Mouse (Mus musculus) layer of hippocampus, adult 9-10 months (tissue): ENCODE data around the gene Ppp1r1b.
A peak's percentile ranks its signal among the peaks of the same experiment; 100 is the strongest.

Source experiments
- DNase-seq: peaks from one replicate; pipeline ENCODE4 v3.0.0; 2022; ENCODE audit warnings: low spot score

Gene Ppp1r1b

GRCm38 (mm10) chr11:98328371-98329069, 19.7 kb upstream of the Ppp1r1b start:
- no peak for DNase-seq

DNA sequence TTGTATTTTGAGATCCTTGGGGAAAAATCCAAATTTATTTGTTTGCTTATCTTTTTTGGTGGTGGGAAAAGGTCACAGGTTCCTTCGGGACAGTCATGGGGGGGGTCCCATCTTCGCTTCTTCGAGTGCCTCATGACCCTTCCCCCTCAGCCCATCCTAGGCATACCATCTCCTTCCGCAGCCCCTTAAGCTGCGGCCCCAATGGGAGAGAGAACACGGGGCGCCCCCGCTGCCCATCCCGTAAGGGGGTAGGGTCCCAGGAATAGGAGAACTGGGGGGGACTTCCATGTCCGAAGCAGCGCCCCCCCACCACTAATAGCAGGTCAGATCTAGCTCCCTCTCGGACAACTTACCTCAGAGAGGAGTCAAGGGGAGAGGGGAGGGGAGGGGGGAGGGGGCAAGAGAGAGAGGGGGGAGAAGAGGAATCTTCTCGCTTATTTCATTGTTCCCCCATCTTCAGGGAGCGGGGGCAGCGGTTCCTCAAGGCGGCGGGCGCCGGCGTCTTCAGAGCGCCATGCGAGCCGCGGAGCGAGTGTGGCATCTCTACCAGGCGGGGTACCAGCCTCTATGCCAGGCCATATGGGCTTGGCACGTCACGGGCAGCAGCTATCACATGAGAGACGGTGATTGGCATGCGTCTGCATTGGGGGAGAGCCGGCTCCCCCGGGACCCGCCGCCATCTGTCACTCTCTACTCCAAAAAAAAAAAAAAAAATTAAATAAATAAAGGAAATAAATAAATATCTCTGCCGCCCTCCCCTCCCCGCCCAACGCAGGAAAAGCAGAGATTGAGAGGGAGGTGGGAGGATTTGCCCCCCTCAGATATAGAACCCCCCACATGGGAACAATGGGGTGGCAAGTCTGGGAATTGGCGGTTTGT, 18.9 kb upstream of the Ppp1r1b start, which contains the start of gene Neurod2:
Neurod2 (minus strand) TSS at position 568 of the 879 bp plus-strand sequence.
- DNase-seq = no peak

- DNase-seq = no peak
These were observed 18.1 kb upstream of the Ppp1r1b start for GRCm38 (mm10) chr11:98329960-98330744.

- DNase-seq = no peak
These were observed 17.4 kb upstream of the Ppp1r1b start for GRCm38 (mm10) chr11:98330745-98331204.

DNA sequence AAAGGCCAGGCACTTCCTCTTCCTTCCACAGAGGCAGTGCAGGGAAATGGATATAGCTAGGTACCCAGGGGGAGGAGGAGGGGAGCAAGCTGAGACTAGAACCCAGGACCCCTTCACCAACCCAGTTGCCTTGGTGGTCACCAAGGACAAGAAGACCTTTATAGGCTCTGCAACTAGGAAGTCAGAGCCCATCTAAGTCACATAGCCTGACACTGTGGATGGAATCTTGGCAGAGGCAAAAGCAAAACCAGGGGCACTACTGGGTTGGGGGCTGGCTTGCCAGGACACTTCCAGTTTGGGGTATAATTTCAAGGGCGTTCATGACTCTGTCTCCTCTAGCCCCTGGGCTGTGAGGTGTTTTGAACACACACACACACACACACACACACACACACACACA, 16.8 kb upstream of the Ppp1r1b start:
- no peak for DNase-seq

DNA sequence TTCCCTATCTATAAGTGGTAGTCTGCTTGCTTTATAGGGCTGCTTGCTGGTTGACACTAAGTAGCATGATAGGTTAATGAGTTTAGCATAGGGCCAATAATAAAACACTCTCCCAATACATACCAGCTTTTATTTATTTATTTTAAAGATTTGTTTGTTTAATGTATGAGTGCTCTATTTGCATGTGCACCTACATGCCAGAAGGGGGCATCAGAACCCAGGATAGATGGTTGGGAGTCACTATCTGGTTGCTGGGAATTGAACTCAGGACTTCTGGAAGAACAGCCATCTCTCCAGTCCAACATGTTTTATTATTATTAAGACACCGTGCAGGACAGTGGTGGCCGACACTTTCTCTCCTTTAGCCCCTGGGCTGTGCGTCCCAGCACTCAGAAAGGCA, 16.0 kb upstream of the Ppp1r1b start:
- no peak for DNase-seq

DNA sequence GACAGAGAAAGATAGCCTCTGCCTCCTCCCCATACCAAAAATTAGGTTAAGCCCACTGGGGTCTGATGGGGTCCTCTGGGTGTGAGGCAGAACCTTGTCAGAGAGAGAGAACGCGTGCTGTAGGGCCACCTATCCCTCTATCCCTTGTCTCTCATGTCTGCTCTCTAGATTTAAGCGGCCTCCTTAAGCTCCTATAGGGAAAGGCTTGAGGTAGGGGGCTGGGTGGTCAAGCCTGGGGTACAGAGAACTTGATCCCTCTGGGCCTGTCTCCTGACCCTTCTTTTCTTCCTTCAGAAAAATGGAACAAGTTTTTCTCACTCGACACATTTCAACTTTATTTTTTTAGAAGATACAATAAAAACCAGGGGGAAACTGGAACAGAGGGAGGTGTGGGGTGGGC, 15.4 kb upstream of the Ppp1r1b start:
- DNase-seq = no peak

GRCm38 (mm10) chr11:98333263-98333696, 14.9 kb upstream of the Ppp1r1b start:
- no peak for DNase-seq

DNA sequence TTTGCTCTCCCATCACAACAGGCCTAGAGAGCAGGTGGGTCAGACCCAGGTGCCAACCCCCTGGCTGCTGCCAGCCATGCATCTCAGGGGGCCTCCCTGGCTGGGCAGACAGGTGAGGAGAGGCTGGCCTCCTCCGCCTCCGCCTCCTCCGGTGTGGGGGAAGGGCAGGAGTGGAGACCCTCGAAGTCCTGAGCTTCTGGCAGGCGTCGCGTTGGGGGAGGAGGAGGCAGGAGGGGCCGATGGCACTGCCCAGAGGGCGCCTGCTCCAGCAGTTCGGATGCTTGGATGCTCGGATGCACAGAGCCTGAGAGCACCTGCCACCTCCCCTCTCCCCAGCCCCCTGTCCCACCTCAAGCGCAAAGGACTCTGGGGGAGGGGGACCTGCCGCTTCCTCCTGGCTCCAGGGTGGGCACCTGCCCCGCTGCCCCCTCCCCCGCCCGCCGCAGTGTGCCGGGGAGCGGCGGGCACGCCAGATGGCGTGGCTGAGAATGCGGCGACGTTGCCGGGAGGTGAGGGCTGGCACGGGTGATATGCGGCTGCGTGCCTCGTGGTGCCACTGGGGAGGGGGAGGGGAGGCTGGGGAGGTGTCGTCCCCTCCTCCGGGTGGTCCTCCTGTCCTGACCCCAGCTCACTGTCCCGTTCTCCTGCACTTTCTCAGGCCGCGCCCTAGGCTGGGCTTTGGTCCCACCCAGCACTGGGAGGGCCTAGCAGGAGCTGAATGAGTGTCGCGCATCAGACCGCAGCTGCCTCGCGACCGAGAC, 14.0 kb upstream of the Ppp1r1b start:
- no peak for DNase-seq

DNA sequence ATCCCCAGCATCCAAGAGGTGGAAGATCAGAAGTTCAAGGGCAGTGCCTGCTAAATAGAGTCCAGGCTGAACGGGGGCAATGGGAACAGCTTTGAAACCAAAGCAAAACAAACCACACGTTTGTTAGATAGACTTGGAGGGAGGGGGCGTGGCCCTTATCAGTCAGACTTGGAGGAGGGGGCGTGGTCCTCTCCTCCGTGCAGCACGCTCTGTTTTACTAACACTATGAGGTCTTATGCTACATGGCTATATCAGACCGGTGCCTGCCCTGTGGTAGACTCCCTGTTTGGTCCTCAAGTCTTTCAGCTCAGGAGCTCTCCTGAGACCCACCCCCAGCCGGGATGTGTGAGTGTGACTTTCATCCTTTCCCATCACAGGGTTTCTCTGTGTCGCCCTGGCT, 13.0 kb upstream of the Ppp1r1b start:
- DNase-seq = no peak

GRCm38 (mm10) chr11:98336245-98337107, 11.7 kb upstream of the Ppp1r1b start:
- no peak for DNase-seq

DNA sequence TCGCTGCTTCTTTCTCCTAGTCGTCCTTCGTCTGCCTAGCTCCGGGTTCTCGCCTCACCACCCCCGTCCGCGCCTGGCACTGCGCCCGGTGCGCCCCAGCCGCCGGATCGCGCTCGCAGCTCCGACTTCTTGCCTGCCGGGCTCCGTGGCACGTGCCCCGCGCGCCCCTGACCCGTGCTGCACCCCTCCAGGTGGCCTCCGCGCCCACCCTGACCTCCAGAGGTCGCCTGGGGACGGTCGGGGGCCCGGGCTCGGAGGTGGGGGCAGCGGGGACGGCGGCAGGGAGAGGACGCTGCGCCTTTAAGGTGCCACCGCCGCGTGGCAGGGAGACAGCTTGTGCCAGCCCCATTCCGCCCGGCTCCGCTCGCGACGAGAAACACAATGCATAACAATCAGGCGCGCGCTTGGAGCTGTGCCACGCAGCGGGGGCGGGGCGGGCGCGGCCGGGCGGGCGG, 9.7 kb upstream of the Ppp1r1b start:
- no peak for DNase-seq

GRCm38 (mm10) chr11:98339071-98339501, 9.1 kb upstream of the Ppp1r1b start:
- no peak for DNase-seq

DNA sequence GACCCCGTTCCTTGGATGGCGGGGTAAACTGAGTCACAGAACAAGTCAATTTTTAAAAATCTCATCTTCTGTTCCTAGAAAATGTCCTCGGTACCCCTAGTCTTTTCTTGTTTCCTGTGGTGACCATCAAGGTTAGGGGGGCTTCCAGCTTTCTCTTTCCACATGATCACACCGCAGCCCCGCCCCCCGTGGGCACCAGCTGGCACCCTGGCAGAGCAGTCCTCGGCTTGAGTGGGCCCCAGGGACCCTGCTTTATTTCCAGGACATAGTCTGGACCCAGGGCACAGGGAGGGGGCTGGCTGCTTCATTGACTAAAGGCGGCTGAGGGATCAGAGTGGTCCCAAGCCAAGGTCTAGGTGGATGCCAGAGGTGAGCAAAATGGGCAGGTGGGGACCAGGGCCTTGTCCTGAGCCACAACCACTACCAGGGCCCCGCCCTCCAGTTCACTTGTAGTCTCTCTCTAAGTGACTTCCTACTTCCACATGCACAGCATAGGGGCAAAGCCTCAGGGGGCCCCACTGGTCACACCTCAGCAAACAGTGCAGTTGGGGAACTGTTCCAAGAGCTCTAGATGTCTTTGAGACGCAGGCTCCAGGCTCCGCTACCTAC, 8.4 kb upstream of the Ppp1r1b start:
- no peak for DNase-seq

DNA sequence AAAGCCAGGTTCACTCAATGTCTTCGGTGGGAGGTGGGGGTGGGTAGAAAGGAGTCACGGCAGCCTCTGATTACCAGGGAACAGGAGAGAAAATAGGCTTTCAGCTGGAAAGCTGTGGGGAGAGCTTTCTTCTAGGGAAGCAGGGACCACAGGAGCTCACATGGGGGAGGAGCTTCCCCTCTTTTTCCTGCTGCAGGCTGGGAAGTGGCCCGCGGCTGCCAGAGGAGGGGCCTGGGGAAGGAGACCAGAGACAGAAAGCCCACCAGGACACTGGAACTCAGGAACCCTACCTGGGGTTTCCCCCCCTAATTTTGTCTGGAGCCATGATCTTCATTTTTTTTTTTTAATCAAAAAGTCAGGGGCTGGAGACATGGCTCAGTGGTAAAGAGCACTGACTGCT, 7.6 kb upstream of the Ppp1r1b start:
- no peak for DNase-seq

DNA sequence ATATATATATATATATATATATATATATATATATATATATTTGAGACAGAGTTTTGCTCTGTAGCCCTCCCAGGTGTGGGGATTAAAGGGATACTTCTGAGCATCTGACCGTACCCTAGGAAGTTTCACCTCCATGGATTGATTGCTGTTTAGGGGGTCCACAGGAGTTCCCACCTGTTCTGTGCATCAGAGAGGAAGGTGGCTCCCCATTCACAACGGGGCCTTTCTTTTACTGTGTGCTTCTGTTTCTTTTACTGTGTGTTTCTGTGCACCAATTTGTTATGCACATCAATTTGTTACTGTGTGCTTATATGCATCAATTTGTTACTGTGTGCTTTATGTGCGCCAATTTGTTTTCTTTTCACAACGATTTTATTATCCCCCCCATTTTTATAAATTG, 7.0 kb upstream of the Ppp1r1b start:
- DNase-seq = no peak

DNA sequence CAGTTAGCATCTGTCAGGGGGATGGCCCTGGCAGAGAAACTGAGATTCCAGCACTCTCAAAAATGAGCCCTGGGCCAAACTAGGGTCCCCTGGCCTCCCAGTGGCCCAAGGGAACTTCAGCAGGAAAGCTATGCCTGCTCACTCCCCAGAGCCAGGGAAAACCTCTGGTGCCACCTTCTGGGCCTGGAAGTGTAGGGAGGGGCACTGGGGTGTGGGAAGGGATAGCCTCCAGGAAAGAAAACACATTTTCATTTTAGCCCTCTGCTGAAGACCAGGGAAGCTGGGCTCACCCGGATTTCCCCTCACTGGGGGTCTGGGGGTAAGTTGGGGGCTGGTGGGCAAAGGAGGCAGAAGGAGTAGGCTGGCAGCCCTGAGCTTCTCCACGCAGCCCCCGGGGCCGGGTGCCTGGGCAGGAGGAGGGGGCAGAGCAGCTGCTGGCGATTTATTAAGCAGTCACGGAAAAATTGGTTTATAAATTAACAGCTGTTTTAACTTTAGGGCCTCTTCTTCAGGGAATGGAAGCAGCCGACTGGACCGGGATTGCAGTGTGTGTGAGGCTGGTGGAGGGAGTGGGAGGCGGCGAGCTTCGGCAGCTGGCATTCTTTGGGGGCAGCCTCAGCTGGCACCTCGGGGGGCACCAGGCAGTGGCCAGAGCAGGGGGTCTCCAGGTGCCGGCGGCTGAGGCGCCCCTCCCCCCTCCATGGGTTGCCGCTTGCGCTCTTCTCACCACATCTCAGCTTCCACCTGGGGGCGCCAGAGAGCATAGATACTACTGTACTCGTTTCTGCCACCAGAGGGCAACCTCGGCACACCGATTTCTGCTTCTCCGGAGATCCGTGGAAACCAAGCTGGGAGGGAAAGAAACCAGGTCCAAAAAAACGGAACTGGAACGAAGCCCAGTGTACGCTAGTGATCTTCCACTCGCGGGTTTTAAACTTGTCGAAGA, 5.9 kb upstream of the Ppp1r1b start:
- peak; percentile 99 for DNase-seq

GRCm38 (mm10) chr11:98345253-98345652, 3.0 kb upstream of the Ppp1r1b start:
- peak; percentile 76 for DNase-seq

- no peak for DNase-seq
These were observed 2.0 kb upstream of the Ppp1r1b start for GRCm38 (mm10) chr11:98346168-98346567.
